ENCODE assay signal across 15 mouse cellular contexts in the genomic region with DNA sequence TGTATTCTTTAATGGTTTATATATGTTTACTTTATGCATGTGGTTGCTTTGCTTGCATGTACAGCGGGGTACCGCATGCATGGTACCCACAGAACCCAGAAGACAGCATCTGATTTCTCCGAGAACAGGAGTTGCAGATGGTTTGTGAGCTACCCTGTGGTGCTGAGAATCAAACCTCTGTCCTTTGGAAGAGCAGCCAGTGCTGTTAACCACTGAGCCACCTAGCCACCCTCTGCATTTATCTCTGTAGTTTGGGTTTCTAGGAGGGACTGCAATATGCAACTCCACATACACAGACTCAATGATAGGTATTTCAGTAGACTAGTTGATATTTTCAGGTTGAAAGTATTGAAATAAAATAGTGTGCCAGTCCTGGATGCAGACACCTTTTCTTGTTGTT.
DNase-seq lines count a peak whose midpoint lies in the region; ATAC-seq lines count a peak whose summit lies in the region.
"Had no signal": no experiment of that assay in that cellular context is flagged by ENCODE, and none has a peak within 500 bp of the region (broad histone marks: within the 10 kb centered on the region; RNA-seq: fewer than 3 reads in every experiment).

No protein-coding gene starts in this region.

- H3K4me2 ChIP-seq in heart, embryonic 12.5 days: no peak overlapping the region
- no peak overlapping the region for H3K4me2 ChIP-seq in midbrain, embryonic 11.5 days

- no peaks in the 10 kb centered on the region for H3K27me3 ChIP-seq in heart, embryonic 12.5 days (replicated peaks)
- H3K27me3 ChIP-seq in midbrain, embryonic 11.5 days (ENCODE audit: control insufficient read depth, insufficient read depth, low read length): no peaks in the 10 kb centered on the region
- H3K27me3 ChIP-seq in midbrain, embryonic 10.5 days (ENCODE audit: low read depth, poor library complexity, severe bottlenecking): no peaks in the 10 kb centered on the region
- H3K27me3 ChIP-seq: Patski had no signal

- H3K9ac ChIP-seq in heart, embryonic 12.5 days: no peak overlapping the region
- no peak overlapping the region for H3K9ac ChIP-seq in midbrain, embryonic 11.5 days (ENCODE audit: low read length)

- WGBS in heart, embryonic 12.5 days: 91% methylated on average over 3 of the region's 3 CpGs
- 91% methylated on average over 3 of the region's 3 CpGs for WGBS in midbrain, embryonic 11.5 days
- WGBS in midbrain, embryonic 10.5 days: 92% methylated on average over 3 of the region's 3 CpGs

- H3K27ac ChIP-seq in heart, embryonic 12.5 days (ENCODE audit: poor library complexity, severe bottlenecking): no peak overlapping the region
- H3K27ac ChIP-seq in midbrain, embryonic 11.5 days (ENCODE audit: low read depth, low read length): no peak overlapping the region
- no peak overlapping the region for H3K27ac ChIP-seq in midbrain, embryonic 10.5 days (replicated peaks)

- H3K4me3 ChIP-seq in heart, embryonic 12.5 days: no peak overlapping the region
- no peak overlapping the region for H3K4me3 ChIP-seq in midbrain, embryonic 11.5 days (ENCODE audit: low read depth, low read length)
- H3K4me3 ChIP-seq in midbrain, embryonic 10.5 days: no peak overlapping the region

- ATAC-seq in heart, embryonic 12.5 days (ENCODE audit: insufficient number of reproducible peaks, low FRiP score): no peak
- ATAC-seq in midbrain, embryonic 11.5 days (ENCODE audit: low FRiP score): no peak
- ATAC-seq: activated CD4-positive, CD25-positive, alpha-beta regulatory T cell, adult 4 months; CD4-positive, CD25-positive, alpha-beta regulatory T cell, adult 4 months had no signal

- peak; percentile 55 for DNase-seq in heart, adult 11 months
- DNase-seq in midbrain, embryonic 11.5 days (ENCODE audit: low spot score, missing footprints): peak; percentile 53
- DNase-seq in midbrain, embryonic 10.5 days (ENCODE audit: low spot score): no peak
- DNase-seq: adrenal gland, adult 2 months; adrenal gland, adult 8-10 months; adrenal gland, postnatal 10 days; adrenal gland, postnatal 14 days; adrenal gland, postnatal 25 days; adrenal gland, postnatal 36 days; B cell, adult 2 months had no signal

- H3K36me3 ChIP-seq in heart, embryonic 12.5 days: no peaks in the 10 kb centered on the region
- H3K36me3 ChIP-seq in midbrain, embryonic 11.5 days (ENCODE audit: control insufficient read depth, insufficient read depth, low read length): no peaks in the 10 kb centered on the region
- no peaks in the 10 kb centered on the region for H3K36me3 ChIP-seq in midbrain, embryonic 10.5 days
- H3K36me3 ChIP-seq: G1E had no signal

- H3K4me1 ChIP-seq in heart, embryonic 12.5 days (replicated peaks): peaks cover 14% of the 10 kb centered on the region
- no peaks in the 10 kb centered on the region for H3K4me1 ChIP-seq in midbrain, embryonic 11.5 days (ENCODE audit: control insufficient read depth, insufficient read depth, low read length)
- peaks cover 16% of the 10 kb centered on the region for H3K4me1 ChIP-seq in midbrain, embryonic 10.5 days

- H3K9me3 ChIP-seq in heart, embryonic 12.5 days (replicated peaks): peaks cover 8% of the 10 kb centered on the region; the same call in 1 of the 2 replicates
- no peaks in the 10 kb centered on the region; the same call in 1 of the 2 replicates for H3K9me3 ChIP-seq in midbrain, embryonic 11.5 days (ENCODE audit: control insufficient read depth, low read length)
- H3K9me3 ChIP-seq in midbrain, embryonic 10.5 days (replicated peaks): peaks cover 5% of the 10 kb centered on the region; the same call in 1 of the 2 replicates
